ENCODE assay signal across 19 mouse cellular contexts in genomic region chr2:180306009-180306408, GRCm38 (mm10). TPM values are rescaled to one million over a fixed set of nuclear protein-coding genes. Genes with fewer than 3 reads are reported as not detected.
"Had no signal": no experiment of that assay in that cellular context is flagged by ENCODE, and none has a peak within 500 bp of the region (broad histone marks: within the 10 kb centered on the region; RNA-seq: fewer than 3 reads in every experiment).

No protein-coding gene starts in this region.

- H3K4me2 ChIP-seq: liver, embryonic 11.5 days; liver, embryonic 13.5 days; liver, embryonic 15.5 days; midbrain, embryonic 11.5 days; midbrain, embryonic 13.5 days; midbrain, embryonic 15.5 days; neural tube, embryonic 12.5 days had no signal

- H3K4me3 ChIP-seq: liver, embryonic 13.5 days; liver, embryonic 15.5 days; megakaryocyte, embryonic 14.5 days; midbrain, embryonic 13.5 days; midbrain, embryonic 15.5 days; neural tube, embryonic 12.5 days had no signal

- H3K9ac ChIP-seq: liver, embryonic 13.5 days; liver, embryonic 15.5 days; liver, postnatal 0 days; midbrain, embryonic 13.5 days; midbrain, embryonic 15.5 days; neural tube, embryonic 12.5 days had no signal

- ATAC-seq: liver, postnatal 0 days; midbrain, embryonic 13.5 days; midbrain, embryonic 15.5 days had no signal

- H3K9me3 ChIP-seq: liver, embryonic 13.5 days; liver, embryonic 15.5 days; midbrain, embryonic 13.5 days; neural tube, embryonic 12.5 days had no signal

- DNase-seq: liver; liver, embryonic 13.5 days; liver, postnatal 0 days; right cerebral cortex, postnatal 14 days; thymus, adult 2 months; thymus, postnatal 25 days; thymus, postnatal 4 days had no signal

- H3K27ac ChIP-seq: liver, embryonic 13.5 days; liver, embryonic 15.5 days; macrophage; midbrain, embryonic 13.5 days; midbrain, embryonic 15.5 days; neural tube, embryonic 12.5 days had no signal

- H3K4me1 ChIP-seq: midbrain, embryonic 13.5 days; midbrain, embryonic 15.5 days; neural tube, embryonic 12.5 days had no signal

- H3K36me3 ChIP-seq: liver, embryonic 13.5 days; liver, embryonic 15.5 days; midbrain, embryonic 13.5 days; midbrain, embryonic 15.5 days; neural tube, embryonic 12.5 days had no signal

- H3K27me3 ChIP-seq: liver, embryonic 13.5 days; liver, embryonic 15.5 days; midbrain, embryonic 13.5 days; midbrain, embryonic 15.5 days; neural tube, embryonic 12.5 days had no signal

RNA-seq across cellular contexts. Expression of gene Rbbp8nl, which starts 16.3 kb away (rescaled TPM):
- polyA plus RNA-seq: liver, embryonic 13.5 days; liver, embryonic 15.5 days; liver, postnatal 0 days; macrophage; midbrain, embryonic 11.5 days; midbrain, embryonic 13.5 days; midbrain, embryonic 15.5 days; midbrain, postnatal 0 days; neural tube, embryonic 14.5 days; spleen, adult 2 months; testis, adult 2 months had no signal

RNA-seq across cellular contexts. Expression of gene Gata5, which starts 28.5 kb away (rescaled TPM):
- polyA plus RNA-seq: macrophage; midbrain, embryonic 11.5 days; midbrain, embryonic 13.5 days; midbrain, embryonic 15.5 days; midbrain, postnatal 0 days; neural tube, embryonic 12.5 days; neural tube, embryonic 14.5 days had no signal
